Mouse (Mus musculus): ENCODE measurements at regions not wholly inside any gene's neighbourhood (a gene's known extent, or its start where the extent isn't known, plus 50 kb on each side); places are given as distances from the start of the nearest gene placed in this dataset.
A peak's percentile ranks its signal among the peaks of the same experiment; 100 is the strongest.
"Not testable (repeated sequence)": the region's sequence is repeated elsewhere in the genome, so short reads cannot be mapped to it uniquely, and the experiment has no call there.

DNA sequence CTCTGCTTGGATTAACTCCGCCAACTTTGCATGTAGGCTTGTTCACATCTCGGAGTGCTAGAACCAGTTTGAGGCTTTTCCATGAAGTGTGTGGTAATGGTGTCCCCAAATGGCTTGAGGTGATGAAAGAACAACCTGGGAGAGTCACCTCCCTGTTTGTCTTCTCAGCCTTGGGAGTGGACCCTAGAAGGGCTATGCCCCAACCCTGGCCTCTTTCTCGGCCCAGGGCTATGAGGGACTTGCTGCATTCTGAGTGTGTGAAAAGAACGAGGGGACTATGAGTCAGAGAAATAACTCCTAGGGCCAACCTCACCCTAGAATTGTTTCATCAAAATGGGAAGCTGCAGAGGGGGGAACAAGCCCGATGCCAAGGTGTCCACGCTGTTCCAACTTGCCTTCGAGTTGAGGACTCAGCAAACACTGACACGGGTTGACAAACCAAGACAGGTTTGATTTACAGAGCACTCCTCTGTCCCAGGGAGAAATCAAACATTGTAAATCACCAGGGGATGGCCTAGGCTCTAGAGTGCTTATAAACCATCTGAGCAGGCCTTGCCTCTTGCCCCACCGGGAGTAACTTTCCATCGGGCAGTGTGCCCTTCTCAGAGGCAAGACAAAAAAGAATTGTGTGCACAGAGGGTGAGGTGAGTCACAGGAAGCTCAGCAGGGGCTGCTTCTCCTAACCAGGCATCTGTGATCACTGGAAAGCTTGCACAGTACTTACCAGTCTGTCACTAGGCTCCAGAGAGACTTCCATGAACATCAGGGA, 186.3 kb upstream of the Tmem45b start:
- no peak for DNase-seq

DNA sequence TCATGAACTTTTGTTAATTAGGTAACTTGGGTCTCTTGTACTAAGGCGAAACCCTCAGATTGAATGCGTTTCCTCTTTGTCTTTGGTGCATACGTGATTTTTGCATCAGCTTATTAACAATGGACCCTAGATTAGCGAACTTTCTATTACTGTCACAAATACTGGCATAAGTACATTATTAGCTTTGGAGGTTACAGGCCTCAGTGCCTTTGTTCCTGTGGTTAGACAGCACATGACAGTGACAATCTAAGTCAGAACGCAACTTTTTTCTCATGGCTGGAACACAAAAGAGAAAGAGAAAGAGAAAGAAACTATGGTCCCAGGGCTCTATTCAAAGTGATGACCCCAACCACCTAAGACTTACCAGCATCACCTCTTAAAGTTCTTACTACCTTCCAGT, 184.8 kb upstream of the Tmem45b start:
- DNase-seq = no peak

DNA sequence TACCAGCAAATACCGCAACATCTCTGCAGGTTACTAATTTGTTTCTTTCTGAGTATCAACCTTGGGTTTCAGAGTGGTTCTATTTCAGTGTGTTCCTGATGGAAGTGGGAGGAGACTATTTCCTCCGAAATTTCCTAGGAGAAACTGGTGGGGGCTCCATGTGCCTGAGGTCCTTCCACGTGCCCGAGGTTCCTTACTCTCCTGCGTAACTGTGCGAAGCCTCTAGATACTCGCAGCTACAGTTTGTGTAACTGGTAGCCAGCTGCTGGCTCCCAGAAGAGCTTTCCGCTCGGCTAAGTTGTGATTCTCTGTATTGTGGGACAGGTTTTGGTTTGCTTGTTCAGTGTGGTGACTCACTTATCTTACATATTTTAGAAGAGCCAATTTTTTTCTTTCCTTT, 184.3 kb upstream of the Tmem45b start:
- DNase-seq = no peak

DNA sequence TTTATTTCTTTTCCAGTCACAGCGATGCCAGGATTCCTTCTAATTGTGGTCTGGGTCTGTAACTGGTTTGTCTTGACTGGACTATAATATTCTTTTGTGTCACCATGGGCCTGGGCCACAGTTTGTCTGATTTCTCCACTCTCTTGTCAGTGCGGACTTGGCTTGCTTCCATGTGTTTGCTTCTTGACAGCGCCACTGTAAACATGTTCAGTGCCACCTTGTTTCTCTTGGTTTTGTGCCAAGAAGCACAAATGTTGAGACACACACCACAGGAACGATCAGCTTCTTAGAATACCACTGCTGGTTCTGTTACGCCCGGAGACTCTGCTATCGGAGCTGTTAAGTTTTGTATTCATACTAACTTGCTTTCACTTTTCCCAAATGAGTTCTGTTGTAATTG, 180.9 kb upstream of the Tmem45b start:
- no peak for DNase-seq

DNA sequence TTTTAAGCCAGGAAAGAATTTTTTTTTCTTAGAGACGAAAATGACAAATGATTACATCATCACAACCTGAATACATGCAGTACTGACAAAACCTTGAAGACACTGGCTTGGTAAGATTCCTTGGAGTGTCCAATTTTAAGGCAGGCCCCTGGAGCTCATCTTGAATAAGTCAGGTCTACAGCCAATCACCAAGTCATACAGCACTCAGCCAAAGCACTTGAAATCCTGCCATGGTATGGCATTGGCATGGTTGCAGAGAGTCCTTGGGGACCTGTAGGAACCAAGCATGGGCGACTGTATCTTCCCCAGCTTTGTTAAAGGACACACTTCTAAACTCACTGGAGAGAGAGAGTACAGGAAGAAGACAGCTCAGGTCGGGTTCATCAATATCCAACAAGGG, 179.8 kb upstream of the Tmem45b start:
- no peak for DNase-seq

DNA sequence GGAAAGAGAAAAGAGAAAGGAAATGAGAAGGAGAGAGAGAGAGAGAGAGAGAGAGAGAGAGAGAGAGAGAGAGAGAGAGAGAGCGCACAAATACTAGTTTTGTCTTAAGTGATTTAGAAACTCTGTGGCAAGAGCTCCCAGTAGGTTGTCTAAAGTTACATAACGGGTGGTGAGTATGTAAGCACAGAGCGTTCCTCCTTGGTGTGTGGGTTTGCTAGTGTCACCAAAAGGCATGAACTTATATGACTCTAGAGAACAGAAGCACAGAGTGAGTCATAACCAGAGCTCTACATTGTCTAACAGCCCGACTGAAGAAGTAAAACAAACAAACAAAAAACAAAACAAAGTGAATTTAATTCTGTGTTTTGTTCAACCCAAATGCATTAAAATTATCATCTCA, 177.9 kb upstream of the Tmem45b start:
- no peak for DNase-seq

DNA sequence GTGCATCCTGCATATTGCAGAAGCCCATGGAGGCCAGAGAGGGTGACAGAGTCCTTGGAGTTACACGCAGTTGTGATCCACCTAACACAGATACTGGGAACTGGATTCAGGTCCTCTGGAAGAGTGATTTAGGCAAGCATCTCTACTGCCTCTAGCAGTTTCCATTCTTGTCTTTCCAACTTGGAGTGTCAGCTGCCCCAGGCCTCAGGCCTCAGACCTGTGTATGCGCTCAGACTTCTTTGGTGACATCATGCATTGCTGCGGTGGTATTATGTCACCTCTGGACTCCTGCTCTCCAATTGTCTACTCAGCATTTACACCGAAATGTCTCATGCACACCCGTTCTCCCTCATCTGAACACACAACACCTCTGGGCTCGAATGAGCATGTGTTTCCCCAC, 164.0 kb upstream of the Tmem45b start:
- DNase-seq = no peak

DNA sequence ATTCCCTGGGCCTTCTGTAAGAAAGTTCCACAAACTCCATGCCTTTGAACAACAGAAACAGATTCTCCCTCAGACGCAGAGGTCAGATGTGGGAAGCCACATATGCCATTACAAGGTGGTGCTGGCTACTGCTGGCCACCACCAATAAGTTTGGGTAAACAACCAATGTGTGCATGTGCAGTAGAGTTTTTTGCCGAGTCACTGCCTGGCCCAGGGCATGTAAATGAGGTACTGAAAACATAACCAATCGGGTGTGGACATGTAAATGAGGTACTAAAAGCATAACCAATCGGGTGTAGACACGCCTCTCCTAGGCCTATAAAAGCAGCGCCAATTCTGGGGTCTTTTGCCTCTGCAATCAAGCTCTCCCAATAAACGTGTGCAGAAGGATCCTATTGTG, 157.3 kb upstream of the Tmem45b start:
- not testable (repeated sequence) for DNase-seq

DNA sequence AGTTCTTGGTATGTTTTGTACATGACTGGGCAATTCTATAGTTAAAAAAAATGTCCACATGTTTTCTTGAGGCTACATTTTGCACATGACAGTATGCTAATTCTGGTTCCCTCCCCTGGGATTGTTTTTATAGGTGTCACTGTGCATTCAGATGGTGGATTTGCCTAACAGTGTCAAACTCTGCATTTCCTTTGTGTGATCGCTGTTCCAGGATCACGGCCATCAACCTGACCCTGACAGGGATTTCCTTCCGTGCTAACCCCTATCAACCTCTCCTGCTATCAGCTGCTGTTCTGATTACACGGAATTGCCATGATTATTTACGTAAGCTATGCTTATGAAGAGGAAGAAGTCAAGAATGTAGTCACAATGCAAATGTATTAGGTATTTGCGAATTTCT, 155.1 kb upstream of the Tmem45b start:
- DNase-seq = no peak

DNA sequence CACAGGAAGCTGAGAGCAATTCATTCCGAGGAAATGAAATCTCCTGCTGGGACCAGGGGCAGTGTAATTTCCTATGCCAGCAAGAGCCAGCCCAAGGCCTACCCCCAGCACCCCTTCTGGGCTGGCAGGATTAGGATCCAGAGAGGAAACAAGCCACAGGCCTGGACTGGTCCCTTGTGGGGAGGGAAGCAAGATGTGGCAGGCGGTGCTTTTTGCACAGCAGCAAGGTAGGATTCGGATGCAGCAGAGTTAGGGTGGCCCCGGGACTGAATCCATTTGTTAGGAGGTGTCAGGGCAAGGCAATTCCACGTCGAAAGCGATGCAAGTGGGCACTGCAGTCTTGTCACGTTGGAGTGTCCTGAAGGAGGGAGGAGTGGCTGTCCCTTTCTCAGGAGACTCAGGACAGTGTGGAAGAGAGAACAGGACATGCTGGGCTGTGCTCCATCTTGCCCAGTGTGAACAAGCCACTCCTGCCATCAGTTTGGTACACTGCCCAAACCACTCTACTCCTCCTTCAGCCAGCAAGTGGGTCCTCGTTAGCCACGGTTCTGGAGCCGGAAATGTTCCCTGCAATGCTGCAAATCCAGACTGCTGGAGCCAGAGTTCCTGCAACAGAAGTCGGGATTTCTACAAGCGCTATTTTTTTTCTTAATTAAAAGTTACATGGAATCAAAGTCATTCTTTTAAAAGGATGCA, 150.1 kb upstream of the Tmem45b start:
- no peak for DNase-seq

DNA sequence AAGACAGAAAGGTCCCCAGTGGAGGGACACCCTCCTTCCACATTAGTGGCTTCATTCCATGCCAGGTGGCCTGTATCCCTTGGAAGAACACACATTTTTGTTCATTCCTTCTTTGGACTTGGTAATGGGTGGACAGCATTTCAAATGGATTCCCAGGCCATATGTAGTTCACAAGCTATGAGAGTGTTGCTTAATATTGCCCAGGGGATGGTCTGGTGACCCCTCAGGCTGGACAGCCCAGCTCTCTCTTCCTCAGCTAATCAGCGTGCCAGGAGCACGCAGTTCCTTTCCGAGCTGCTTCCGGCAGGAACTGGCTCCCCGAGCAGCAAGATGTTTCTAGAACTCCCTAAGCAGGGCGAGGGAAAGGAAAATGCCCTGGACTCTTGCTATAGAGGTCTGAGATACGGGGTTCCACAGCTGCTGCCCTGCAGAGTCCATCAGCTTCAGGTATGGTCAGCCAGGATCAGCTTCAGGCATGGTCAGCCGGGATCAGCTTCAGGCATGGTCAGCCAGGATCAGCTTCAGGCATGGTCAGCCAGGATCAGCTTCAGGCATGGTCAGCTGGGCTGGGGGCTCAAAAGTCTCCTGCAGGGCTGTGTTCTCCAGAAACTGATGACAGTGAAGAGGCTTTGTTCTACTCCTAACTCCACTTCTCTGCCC, 146.9 kb upstream of the Tmem45b start:
- DNase-seq = no peak

DNA sequence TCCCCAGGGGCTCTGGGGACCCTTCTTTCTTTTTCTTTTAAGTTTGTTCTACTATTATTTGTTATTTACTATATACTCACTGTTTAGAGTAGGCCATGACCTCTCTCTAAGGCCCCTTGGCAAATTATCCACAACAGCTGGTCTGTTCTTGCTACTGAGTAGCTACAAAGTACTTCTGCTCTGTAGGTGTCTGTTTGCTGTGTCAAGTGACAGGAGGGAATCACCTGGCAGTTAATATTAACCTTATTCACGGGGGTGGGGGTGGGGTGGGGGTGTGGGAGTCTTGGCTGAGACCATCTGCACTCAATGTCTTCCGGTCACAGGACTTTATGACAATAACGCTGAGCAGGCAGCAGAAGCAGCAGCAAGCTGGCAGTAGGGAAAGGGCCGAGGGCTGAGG, 146.4 kb upstream of the Tmem45b start:
- DNase-seq = no peak

DNA sequence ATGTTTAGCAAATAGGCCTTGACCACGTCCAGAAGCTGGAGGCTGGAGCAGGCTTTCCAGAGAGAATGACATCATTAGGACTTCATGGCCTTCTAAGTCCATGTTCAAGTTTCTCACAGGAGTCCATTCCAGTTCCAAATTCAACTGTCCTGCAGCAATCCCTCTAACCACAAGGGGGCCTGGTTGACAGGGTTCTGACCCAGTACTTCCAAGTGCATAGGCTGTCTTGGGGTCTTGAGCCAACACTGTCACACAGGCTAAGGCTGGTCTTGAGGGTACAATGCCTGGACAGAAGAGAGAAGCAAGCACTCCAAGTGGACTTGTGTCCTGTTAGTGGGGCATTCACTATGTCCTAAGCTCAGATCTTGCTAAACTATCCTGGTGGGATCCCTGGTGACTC, 145.9 kb upstream of the Tmem45b start:
- DNase-seq = peak; percentile 1

DNA sequence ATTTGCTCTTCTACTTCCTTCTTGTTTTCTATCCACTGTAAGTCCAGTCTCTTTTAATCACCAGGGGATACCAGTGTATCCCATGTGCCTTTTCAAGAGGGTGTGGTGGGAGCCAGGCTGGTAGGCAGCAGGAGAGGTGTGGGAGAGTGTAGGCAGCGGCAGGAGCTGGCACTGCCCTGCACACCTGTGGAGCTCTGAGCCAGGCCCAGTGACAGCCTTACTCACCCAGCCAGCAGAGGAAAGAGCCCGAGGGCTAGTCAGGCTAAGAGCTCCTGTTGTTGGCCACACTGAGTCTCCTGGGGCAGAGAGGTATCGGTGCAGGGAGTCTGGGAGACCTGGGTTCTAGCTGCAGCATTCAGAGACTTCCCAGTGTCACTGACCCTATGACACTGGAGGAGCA, 145.5 kb upstream of the Tmem45b start:
- DNase-seq = no peak

DNA sequence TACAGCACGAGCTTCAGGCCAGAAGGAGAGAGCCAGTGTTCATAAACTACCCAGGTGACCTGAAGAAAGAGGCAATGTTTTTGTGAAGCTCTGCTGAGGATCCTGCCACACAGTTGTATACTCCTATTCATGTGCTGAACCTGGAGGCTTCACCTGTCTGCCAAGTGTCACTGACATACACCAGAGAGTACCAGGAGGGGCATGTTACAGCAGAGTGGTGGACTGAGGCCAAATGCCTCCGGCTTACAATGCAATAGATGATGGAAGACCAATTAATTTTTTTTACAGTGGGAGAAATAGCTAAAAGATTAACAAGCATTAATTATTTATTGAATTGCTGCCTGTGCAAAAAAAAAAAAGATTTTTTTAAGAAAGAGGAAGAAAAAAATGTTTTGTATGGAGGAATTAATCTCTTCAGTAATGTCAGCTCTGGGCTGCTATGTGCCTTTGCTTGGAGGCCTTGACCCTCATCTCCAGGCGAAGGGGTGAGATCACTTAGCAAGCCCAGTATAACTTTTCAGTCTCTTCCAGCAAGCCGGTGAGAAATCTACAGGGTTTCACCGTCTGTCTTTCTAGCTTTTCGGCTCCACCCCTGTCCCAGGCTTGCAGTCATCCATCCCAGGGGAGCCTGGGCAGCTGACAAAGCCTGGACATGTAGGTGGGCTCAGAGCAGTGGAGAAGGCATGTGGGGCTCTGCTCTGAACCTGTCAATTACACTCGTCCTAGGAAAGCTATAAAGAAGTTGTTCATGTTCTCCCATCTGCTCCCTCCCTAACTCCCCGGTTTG, 144.0 kb upstream of the Tmem45b start:
- DNase-seq = no peak

DNA sequence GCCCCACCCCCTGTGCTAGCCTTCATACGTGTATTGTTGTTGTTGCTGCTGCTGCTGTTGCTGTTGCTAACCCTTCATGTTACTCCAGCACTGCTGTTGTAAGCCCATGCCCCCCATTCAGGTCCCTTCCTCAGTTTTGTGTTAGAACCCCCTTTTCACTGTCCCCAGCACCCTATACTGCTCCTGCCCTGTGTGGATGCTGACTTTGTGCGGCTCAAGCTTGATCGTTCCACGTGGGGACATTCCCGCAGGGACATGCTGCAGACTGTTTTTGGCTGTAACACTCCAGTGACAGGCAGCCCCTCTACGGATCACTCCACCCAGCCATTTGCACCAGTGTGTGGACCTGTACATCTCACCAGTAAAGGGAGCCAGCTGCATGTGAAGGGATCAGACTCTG, 142.7 kb upstream of the Tmem45b start:
- DNase-seq = no peak

DNA sequence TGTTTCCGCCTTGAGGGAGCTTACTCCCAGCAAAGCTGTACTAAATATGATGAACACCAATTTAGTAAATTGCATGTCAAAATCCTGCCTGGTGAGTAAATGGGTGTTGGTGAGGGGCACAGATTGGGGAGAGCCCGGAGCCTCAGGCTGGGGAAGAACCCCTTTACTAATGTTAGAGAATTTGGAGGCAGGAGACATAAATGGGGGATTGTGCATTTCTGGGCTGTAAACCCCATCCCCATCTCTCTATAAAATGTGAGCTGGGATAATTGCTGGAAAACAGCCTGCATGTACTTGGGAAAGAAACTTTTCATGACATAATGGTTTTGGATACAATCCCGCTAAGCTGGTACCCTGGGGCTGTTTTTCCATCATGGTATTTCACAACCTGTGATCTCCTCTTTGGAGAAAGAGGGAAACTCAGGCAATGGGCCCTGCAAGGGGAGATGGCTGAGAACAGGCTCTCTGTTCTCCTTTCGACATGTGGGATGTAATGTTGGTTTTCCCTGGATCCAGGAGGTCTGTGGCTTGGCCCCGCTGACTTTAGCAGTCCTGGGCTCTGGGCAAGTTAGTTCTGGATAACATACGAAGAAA, 140.3 kb upstream of the Tmem45b start:
- DNase-seq = no peak

DNA sequence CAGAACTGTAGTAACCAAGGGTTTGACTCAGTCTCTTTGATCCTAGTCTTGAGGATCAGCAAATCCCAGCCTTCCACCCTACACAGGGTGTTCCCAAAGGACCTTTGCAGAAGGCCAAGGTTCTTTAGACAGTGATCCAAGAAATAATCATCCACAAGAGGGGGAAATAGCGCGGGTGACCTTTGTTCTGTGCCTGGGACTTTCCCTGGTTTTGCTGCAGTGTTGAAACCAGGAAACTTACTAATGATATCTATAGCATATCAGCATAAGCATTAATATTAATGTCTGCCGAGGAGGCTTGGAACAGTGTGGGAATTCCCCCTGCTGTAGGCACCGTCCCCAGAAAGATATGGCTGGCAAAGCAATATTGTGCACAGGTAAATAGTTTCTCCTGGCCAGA, 138.4 kb upstream of the Tmem45b start:
- DNase-seq = no peak

DNA sequence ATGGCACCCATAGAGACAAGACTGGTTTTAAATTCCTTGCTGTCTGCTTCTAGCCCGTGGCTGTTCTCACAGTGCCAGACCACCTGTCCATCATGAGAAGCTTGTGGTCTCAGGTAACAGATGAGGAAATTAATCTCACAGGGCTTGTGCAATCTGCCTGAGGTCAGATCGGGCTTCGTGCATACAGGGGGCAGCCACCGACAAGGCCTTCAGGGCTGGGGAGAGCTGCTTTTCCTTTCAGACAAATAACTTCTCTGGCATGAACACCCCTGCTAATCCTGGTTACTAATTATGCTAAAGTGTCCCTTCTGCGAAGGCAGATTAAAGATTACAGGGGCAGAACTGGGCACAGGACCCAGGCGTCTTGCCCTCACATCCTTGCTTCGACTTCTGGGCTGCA, 130.8 kb upstream of the Tmem45b start:
- no peak for DNase-seq

DNA sequence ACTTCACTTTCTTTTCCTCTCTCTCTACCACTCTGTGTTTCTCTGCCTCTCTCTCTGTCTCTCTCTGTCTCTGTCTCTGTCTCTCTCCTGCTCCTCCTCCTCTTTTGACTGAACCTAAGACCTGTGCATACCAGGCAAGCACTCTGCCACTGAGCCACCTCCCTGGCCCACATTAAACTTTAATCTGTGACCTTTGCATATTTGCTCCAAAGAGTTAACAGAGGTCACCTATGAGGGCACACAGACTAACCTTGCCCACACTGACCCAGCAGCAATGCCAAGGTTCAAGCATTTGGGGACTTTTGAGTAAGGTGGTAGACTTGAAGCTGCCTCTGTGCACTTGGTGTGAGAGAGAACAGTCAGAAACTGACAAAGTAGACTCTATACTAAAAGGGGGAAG, 123.4 kb upstream of the Tmem45b start:
- no peak for DNase-seq

DNA sequence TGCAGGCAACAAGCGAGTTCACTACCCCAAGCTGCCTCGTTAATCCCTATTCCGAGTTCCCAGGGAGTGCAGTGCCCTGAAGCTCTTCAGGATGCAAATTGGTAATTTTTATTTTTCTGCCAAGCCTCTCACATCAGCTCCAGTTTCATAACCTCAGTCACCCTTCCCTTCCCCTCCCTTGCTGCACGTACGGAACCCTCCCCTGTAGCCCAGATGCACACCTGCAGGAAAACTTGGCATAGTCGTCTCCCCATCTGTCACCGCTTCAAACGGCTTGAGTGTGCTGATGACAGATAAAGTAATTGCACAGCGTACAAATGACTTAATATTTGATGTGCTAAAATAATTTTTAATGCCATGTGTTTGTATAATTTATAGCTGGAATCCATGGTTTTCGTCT, 119.7 kb upstream of the Tmem45b start:
- no peak for DNase-seq

DNA sequence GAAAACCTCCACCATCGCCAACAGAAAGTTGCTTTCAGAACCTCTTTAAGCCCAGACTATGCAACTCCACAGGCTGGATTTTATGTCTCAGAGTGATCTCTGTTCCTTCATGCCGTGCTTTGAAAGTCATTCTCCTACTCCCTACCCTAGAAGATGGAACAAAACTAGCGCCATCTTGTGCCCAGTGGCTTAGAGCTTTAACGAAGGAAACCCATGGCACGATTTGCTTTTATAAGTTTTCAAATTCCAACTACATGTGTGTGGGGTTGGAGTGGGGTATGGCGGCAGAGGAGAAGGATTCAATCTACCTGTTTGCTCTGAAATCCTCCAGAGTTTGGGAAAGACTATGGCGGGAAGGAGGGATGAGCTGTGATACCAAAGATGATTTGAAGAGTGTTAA, 118.7 kb upstream of the Tmem45b start:
- no peak for DNase-seq

Measured in cerebellum, adult 8-10 months (tissue).